Mouse (Mus musculus): ENCODE data around the gene D3Ertd254e. TPM values are rescaled to one million over a fixed set of nuclear protein-coding genes. Genes with fewer than 3 reads are reported as not detected.
A peak's percentile ranks its signal among the peaks of the same experiment; 100 is the strongest.

The D3Ertd254e gene
- total and polyA plus RNA-seq, 3 experiments = 3.0 to 5.8 (median 4.8) TPM

DNA sequence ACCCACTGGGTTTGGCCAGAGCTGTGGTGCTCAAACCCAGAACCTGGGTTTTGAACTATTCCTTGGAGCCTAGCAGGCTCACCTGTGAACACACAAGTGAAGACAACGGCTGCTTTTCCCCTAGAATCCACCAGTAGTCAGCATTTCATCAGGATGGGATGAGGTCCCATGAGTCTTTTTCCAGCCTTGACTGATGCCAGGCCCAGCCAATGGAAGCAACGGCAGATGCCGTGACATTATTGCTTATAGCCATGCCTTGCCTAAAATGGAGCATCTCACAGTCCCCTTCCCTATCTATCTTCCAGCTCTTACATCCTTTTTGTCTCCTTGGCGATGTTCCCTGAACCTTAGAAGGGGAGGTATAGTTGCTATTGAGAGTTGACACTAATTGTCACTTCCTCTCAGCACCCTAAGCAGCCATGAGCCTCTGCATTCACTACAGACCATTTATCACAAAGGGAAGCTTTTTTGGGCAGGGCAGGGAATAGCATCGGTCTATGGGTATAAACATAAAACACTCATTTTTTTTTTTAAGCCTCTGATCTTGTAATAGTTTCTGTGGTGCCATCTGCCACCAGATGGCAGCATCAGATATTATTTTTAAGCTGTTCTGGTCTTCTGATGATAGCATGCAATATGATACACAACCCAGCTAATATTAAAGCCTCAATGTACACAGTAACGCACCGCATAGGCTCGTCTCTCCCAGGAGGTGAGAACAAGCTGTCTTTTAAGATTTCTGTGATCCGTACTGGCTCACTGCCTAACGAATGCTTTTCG is 59.1 kb downstream of the D3Ertd254e start:
- TF ChIP-seq SMC3 (IDR thresholded peaks at IDR 0.05; ENCODE audit: low read depth, low read length) (peak; percentile 93), CTCF (conservative IDR thresholded peaks at IDR 0.05 in 1 of 2, IDR thresholded peaks at IDR 0.05 in 1 of 2; ENCODE audit: low read depth in 2 of 2, low read length in 2 of 2) (peak; percentile 23 to 88; a peak in 3 of 4 replicates), KAT2A (IDR thresholded peaks at IDR 0.05; ENCODE audit: insufficient replicate concordance, low read length) (no peak), ZC3H11A (IDR thresholded peaks at IDR 0.05; ENCODE audit: low read depth, low read length) (peak; percentile 82), ZNF384 (IDR thresholded peaks at IDR 0.05; ENCODE audit: low read depth, low read length) (peak; percentile 90), RAD21 (IDR thresholded peaks at IDR 0.05; ENCODE audit: low read depth, low read length) (peak; percentile 83)
- peak; percentile 65 for DNase-seq (ENCODE audit: extremely low read depth)
- Histone ChIP-seq H3K9ac (ENCODE audit: insufficient read depth, low read depth) (no peak overlapping the region), H3K27me3 (replicated peaks) (no peaks in the 10 kb centered on the region), H3K4me3 (replicated peaks in 1 of 3; ENCODE audit: low read depth in 2 of 3, low read length in 2 of 3, poor library complexity in 1 of 3) (no peak overlapping the region), H3K4me2 (ENCODE audit: insufficient read depth, low read depth, poor library complexity, severe bottlenecking) (no peak overlapping the region), H3K4me1 (ENCODE audit: control insufficient read depth in 1 of 2, insufficient read depth in 2 of 2) (peaks cover 5 to 41% of the 10 kb centered on the region in 2 experiments; a peak in 3 of 4 replicates), H3K36me3 (replicated peaks in 1 of 2; ENCODE audit: control insufficient read depth in 1 of 2, insufficient read depth in 1 of 2, low read length in 1 of 2) (no peaks in the 10 kb centered on the region), H3K79me2 (replicated peaks; ENCODE audit: control insufficient read depth, extremely low read depth, insufficient read depth, poor library complexity, severe bottlenecking) (no peaks in the 10 kb centered on the region), H3K27ac (ENCODE audit: insufficient read depth, low read depth) (no peak overlapping the region), H3K9me3 (replicated peaks; ENCODE audit: low read length) (no peaks in the 10 kb centered on the region)
- in situ Hi-C loops (cut with MboI; ENCODE audit: low pct_ligation_motif_present, low pct_unique_long_range_greater_than_20kb, low sequenced_read_pairs) (loop anchor here (5.0 kb wide), 2 partner anchors 122 to 282 kb away; no protein-coding TSS in a partner anchor), dilution Hi-C loops (cut with MboI; ENCODE audit: extremely low pct_ligation_motif_present, extremely low pct_unique_long_range_greater_than_20kb, low sequenced_read_pairs) (no loop called here)

- H3K4me2 ChIP-seq (ENCODE audit: insufficient read depth, low read depth, poor library complexity, severe bottlenecking) = no peak overlapping the region
- TF ChIP-seq CHD2 (IDR thresholded peaks at IDR 0.05; ENCODE audit: low read length) (no peak), USF2 (conservative IDR thresholded peaks at IDR 0.05; ENCODE audit: low read depth, low read length) (no peak), UBTF (IDR thresholded peaks at IDR 0.05; ENCODE audit: low read depth, low read length) (no peak), JUND (conservative IDR thresholded peaks at IDR 0.05; ENCODE audit: low read depth, low read length) (no peak), TBP (conservative IDR thresholded peaks at IDR 0.05; ENCODE audit: low read depth, low read length) (no peak), MAFK (IDR thresholded peaks at IDR 0.05; ENCODE audit: insufficient replicate concordance, low read length) (no peak), JUN (IDR thresholded peaks at IDR 0.05; ENCODE audit: insufficient read depth, low read depth, low read length) (no peak), ZKSCAN1 (IDR thresholded peaks at IDR 0.05; ENCODE audit: borderline replicate concordance, low read depth, low read length) (no peak), MAZ (IDR thresholded peaks at IDR 0.05; ENCODE audit: low read depth, low read length) (no peak), PAX5 (IDR thresholded peaks at IDR 0.05; ENCODE audit: low read length) (no peak), SMC3 (IDR thresholded peaks at IDR 0.05; ENCODE audit: low read depth, low read length) (no peak), ZNF384 (IDR thresholded peaks at IDR 0.05; ENCODE audit: low read depth, low read length) (no peak)
- no peaks in the 10 kb centered on the region for H3K36me3 ChIP-seq (replicated peaks in 1 of 2; ENCODE audit: control insufficient read depth in 1 of 2, insufficient read depth in 1 of 2, low read length in 1 of 2)
- no peaks in the 10 kb centered on the region for H3K79me2 ChIP-seq (replicated peaks; ENCODE audit: control insufficient read depth, extremely low read depth, insufficient read depth, poor library complexity, severe bottlenecking)
- no peaks in the 10 kb centered on the region for H3K27me3 ChIP-seq (replicated peaks)
- no peak overlapping the region for H3K9ac ChIP-seq (ENCODE audit: insufficient read depth, low read depth)
- H3K4me3 ChIP-seq (replicated peaks in 1 of 3; ENCODE audit: low read depth in 2 of 3, low read length in 2 of 3, poor library complexity in 1 of 3) = no peak overlapping the region
- H3K4me1 ChIP-seq (ENCODE audit: control insufficient read depth in 1 of 2, insufficient read depth in 2 of 2) = peaks cover 7 to 51% of the 10 kb centered on the region in 2 experiments; a peak in 3 of 4 replicates
- no peaks in the 10 kb centered on the region for H3K9me3 ChIP-seq (replicated peaks; ENCODE audit: low read length)
- dilution Hi-C loops (cut with MboI; ENCODE audit: extremely low pct_ligation_motif_present, extremely low pct_unique_long_range_greater_than_20kb, low sequenced_read_pairs) (no loop called here), in situ Hi-C loops (cut with MboI; ENCODE audit: low pct_ligation_motif_present, low pct_unique_long_range_greater_than_20kb, low sequenced_read_pairs) (loop anchor here (5.0 kb wide), 2 partner anchors 121 to 281 kb away; no protein-coding TSS in a partner anchor)
- no peak overlapping the region for H3K27ac ChIP-seq (ENCODE audit: insufficient read depth, low read depth)
- DNase-seq (ENCODE audit: extremely low read depth) = no peak
These were observed 60.1 kb downstream of the D3Ertd254e start for GRCm38 (mm10) chr3:36210939-36211338.

All from CH12.LX (cell line).